Mouse (Mus musculus): ENCODE measurements around the gene Plcb1. TPM values are rescaled to one million over a fixed set of nuclear protein-coding genes. Genes with fewer than 3 reads are reported as not detected.

Gene Plcb1
- polyA plus RNA-seq, 1 experiment = 0.55 TPM

- Histone ChIP-seq H3K4me3 (ENCODE audit: insufficient read depth, poor library complexity, severe bottlenecking) (no peak overlapping the region), H3K27me3 (ENCODE audit: control insufficient read depth, insufficient read depth, insufficient read length) (no peaks in the 10 kb centered on the region)
Observed at GRCm38 (mm10) chr2:134871692-134872489, 86.0 kb downstream of the Plcb1 start.

GRCm38 (mm10) chr2:134872490-134872781 lies 86.6 kb downstream of the Plcb1 start:
- H3K27me3 ChIP-seq (ENCODE audit: control insufficient read depth, insufficient read depth, insufficient read length) = no peaks in the 10 kb centered on the region
- no peak overlapping the region for H3ac ChIP-seq (ENCODE audit: control insufficient read depth, insufficient read length, low read depth)
- H3K36me3 ChIP-seq (ENCODE audit: control insufficient read depth, insufficient read depth) = no peaks in the 10 kb centered on the region
- no peaks in the 10 kb centered on the region for H3K79me3 ChIP-seq (ENCODE audit: low read depth)
- H3K79me2 ChIP-seq (ENCODE audit: control insufficient read depth, insufficient read depth) = no peaks in the 10 kb centered on the region
- H3K4me3 ChIP-seq (ENCODE audit: insufficient read depth, poor library complexity, severe bottlenecking) = no peak overlapping the region
- TF ChIP-seq CTCF (IDR thresholded peaks at IDR 0.05; ENCODE audit: control insufficient read depth, insufficient read depth, insufficient read length) (no peak), FOSL1 (IDR thresholded peaks at IDR 0.05; ENCODE audit: insufficient read depth, low read length, poor library complexity, severe bottlenecking) (no peak), MAX (IDR thresholded peaks at IDR 0.05) (no peak), MYOD1 (IDR thresholded peaks at IDR 0.05; ENCODE audit: control insufficient read depth, insufficient read length, low read depth) (no peak), CEBPB (IDR thresholded peaks at IDR 0.05; ENCODE audit: low read depth) (no peak), USF1 (IDR thresholded peaks at IDR 0.05; ENCODE audit: low read depth) (no peak), MYOG (IDR thresholded peaks at IDR 0.05; ENCODE audit: control insufficient read depth, extremely low read depth, insufficient read length) (no peak)

More at GRCm38 (mm10) chr2:134871692-134872489, 86.0 kb downstream of the Plcb1 start:
- H3K36me3 ChIP-seq (ENCODE audit: control insufficient read depth, insufficient read depth) = no peaks in the 10 kb centered on the region
- H3ac ChIP-seq (ENCODE audit: control insufficient read depth, insufficient read length, low read depth) = no peak overlapping the region
- no peaks in the 10 kb centered on the region for H3K79me3 ChIP-seq (ENCODE audit: low read depth)
- TF ChIP-seq MYOG (IDR thresholded peaks at IDR 0.05; ENCODE audit: control insufficient read depth, extremely low read depth, insufficient read length) (no peak), MYOD1 (IDR thresholded peaks at IDR 0.05; ENCODE audit: control insufficient read depth, insufficient read length, low read depth) (no peak), CTCF (IDR thresholded peaks at IDR 0.05; ENCODE audit: control insufficient read depth, insufficient read depth, insufficient read length) (no peak), MAX (IDR thresholded peaks at IDR 0.05) (no peak), FOSL1 (IDR thresholded peaks at IDR 0.05; ENCODE audit: insufficient read depth, low read length, poor library complexity, severe bottlenecking) (no peak), USF1 (IDR thresholded peaks at IDR 0.05; ENCODE audit: low read depth) (no peak)
- no peaks in the 10 kb centered on the region for H3K79me2 ChIP-seq (ENCODE audit: control insufficient read depth, insufficient read depth)

GRCm38 (mm10) chr2:134877148-134877547 lies 91.3 kb downstream of the Plcb1 start:
- TF ChIP-seq FOSL1 (IDR thresholded peaks at IDR 0.05; ENCODE audit: insufficient read depth, low read length, poor library complexity, severe bottlenecking) (no peak), MAX (IDR thresholded peaks at IDR 0.05) (no peak), CTCF (IDR thresholded peaks at IDR 0.05; ENCODE audit: control insufficient read depth, insufficient read depth, insufficient read length) (no peak), USF1 (IDR thresholded peaks at IDR 0.05; ENCODE audit: low read depth) (no peak), CEBPB (IDR thresholded peaks at IDR 0.05; ENCODE audit: low read depth) (no peak), MYOD1 (IDR thresholded peaks at IDR 0.05; ENCODE audit: control insufficient read depth, insufficient read length, low read depth) (no peak), MYOG (IDR thresholded peaks at IDR 0.05; ENCODE audit: control insufficient read depth, extremely low read depth, insufficient read length) (no peak)
- Histone ChIP-seq H3K36me3 (ENCODE audit: control insufficient read depth, insufficient read depth) (no peaks in the 10 kb centered on the region), H3K79me2 (ENCODE audit: control insufficient read depth, insufficient read depth) (no peaks in the 10 kb centered on the region), H3K79me3 (ENCODE audit: low read depth) (no peaks in the 10 kb centered on the region), H3K4me3 (ENCODE audit: insufficient read depth, poor library complexity, severe bottlenecking) (no peak overlapping the region), H3ac (ENCODE audit: control insufficient read depth, insufficient read length, low read depth) (no peak overlapping the region), H3K27me3 (ENCODE audit: control insufficient read depth, insufficient read depth, insufficient read length) (no peaks in the 10 kb centered on the region)

- Histone ChIP-seq H3K36me3 (ENCODE audit: control insufficient read depth, insufficient read depth) (no peaks in the 10 kb centered on the region), H3K79me2 (ENCODE audit: control insufficient read depth, insufficient read depth) (no peaks in the 10 kb centered on the region), H3K79me3 (ENCODE audit: low read depth) (no peaks in the 10 kb centered on the region), H3ac (ENCODE audit: control insufficient read depth, insufficient read length, low read depth) (no peak overlapping the region), H3K27me3 (ENCODE audit: control insufficient read depth, insufficient read depth, insufficient read length) (no peaks in the 10 kb centered on the region), H3K4me3 (ENCODE audit: insufficient read depth, poor library complexity, severe bottlenecking) (no peak overlapping the region)
- TF ChIP-seq MYOD1 (IDR thresholded peaks at IDR 0.05; ENCODE audit: control insufficient read depth, insufficient read length, low read depth) (no peak), FOSL1 (IDR thresholded peaks at IDR 0.05; ENCODE audit: insufficient read depth, low read length, poor library complexity, severe bottlenecking) (no peak), USF1 (IDR thresholded peaks at IDR 0.05; ENCODE audit: low read depth) (no peak), MYOG (IDR thresholded peaks at IDR 0.05; ENCODE audit: control insufficient read depth, extremely low read depth, insufficient read length) (no peak), MAX (IDR thresholded peaks at IDR 0.05) (no peak), CTCF (IDR thresholded peaks at IDR 0.05; ENCODE audit: control insufficient read depth, insufficient read depth, insufficient read length) (no peak), CEBPB (IDR thresholded peaks at IDR 0.05; ENCODE audit: low read depth) (no peak)
Observed at GRCm38 (mm10) chr2:134891207-134891606, 105.3 kb downstream of the Plcb1 start.

DNA sequence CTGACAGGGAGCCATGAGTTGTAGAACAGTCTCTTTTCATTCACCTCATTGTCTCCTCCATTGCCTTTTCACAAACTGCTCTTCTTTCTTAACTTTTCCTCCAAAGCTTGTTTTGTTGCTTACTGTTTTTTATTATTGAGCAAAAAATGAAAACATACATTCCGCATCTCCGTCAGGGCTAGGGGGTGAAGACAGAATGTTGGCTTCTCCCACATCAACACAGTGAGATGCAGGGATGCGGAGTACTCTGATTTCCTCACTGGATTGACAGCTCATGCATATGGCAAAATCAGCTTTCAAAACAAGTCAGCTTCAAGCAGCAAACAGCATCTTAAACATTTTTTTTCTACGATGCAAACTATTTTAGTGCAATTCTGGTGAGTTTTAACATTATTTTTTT lies 108.9 kb downstream of the Plcb1 start:
- Histone ChIP-seq H3K36me3 (ENCODE audit: control insufficient read depth, insufficient read depth) (no peaks in the 10 kb centered on the region), H3K4me3 (ENCODE audit: insufficient read depth, poor library complexity, severe bottlenecking) (no peak overlapping the region), H3ac (ENCODE audit: control insufficient read depth, insufficient read length, low read depth) (no peak overlapping the region), H3K27me3 (ENCODE audit: control insufficient read depth, insufficient read depth, insufficient read length) (no peaks in the 10 kb centered on the region), H3K79me2 (ENCODE audit: control insufficient read depth, insufficient read depth) (no peaks in the 10 kb centered on the region), H3K79me3 (ENCODE audit: low read depth) (no peaks in the 10 kb centered on the region)
- TF ChIP-seq MYOG (IDR thresholded peaks at IDR 0.05; ENCODE audit: control insufficient read depth, extremely low read depth, insufficient read length) = no peak

DNA sequence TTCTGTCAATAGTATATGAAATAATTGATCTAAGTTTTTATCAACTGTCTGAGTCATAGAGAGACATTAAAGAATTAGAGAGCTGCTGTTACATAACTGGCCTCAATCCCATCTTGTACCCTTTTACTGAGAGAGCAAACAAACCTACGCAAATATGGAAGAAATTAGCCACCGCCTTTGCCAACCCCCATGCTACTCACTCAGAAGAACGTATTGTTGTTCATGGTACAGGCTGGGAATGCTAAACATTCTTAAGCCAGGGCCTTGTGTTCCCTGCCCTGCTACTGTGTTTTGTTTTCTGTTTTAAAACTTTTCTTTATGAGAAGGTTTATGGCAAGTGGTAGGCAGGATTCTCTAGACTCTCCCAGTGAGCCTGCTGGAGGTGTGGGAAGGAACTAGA lies 110.3 kb downstream of the Plcb1 start:
- H3ac ChIP-seq (ENCODE audit: control insufficient read depth, insufficient read length, low read depth) = no peak overlapping the region
- no peaks in the 10 kb centered on the region for H3K27me3 ChIP-seq (ENCODE audit: control insufficient read depth, insufficient read depth, insufficient read length)
- no peaks in the 10 kb centered on the region for H3K36me3 ChIP-seq (ENCODE audit: control insufficient read depth, insufficient read depth)
- H3K4me3 ChIP-seq (ENCODE audit: insufficient read depth, poor library complexity, severe bottlenecking) = no peak overlapping the region
- H3K79me2 ChIP-seq (ENCODE audit: control insufficient read depth, insufficient read depth) = no peaks in the 10 kb centered on the region
- H3K79me3 ChIP-seq (ENCODE audit: low read depth) = no peaks in the 10 kb centered on the region
- TF ChIP-seq CTCF (IDR thresholded peaks at IDR 0.05; ENCODE audit: control insufficient read depth, insufficient read depth, insufficient read length) (no peak), USF1 (IDR thresholded peaks at IDR 0.05; ENCODE audit: low read depth) (no peak), MYOD1 (IDR thresholded peaks at IDR 0.05; ENCODE audit: control insufficient read depth, insufficient read length, low read depth) (no peak), MYOG (IDR thresholded peaks at IDR 0.05; ENCODE audit: control insufficient read depth, extremely low read depth, insufficient read length) (no peak), MAX (IDR thresholded peaks at IDR 0.05) (no peak), FOSL1 (IDR thresholded peaks at IDR 0.05; ENCODE audit: insufficient read depth, low read length, poor library complexity, severe bottlenecking) (no peak), CEBPB (IDR thresholded peaks at IDR 0.05; ENCODE audit: low read depth) (no peak)
